In genomic region chr2:73509248-73510024, GRCm38 (mm10) we compare ENCODE assay signal across 8 mouse cellular contexts. TPM values are rescaled to one million over a fixed set of nuclear protein-coding genes. Genes with fewer than 3 reads are reported as not detected.
DNase-seq lines count a peak whose midpoint lies in the region; ATAC-seq and TF ChIP-seq lines count a peak whose summit lies in the region.

No protein-coding gene starts in this region.

- H3K4me2 ChIP-seq in embryonic facial prominence, embryonic 13.5 days, result peak overlapping the region; percentile 49
- H3K4me2 ChIP-seq in midbrain, embryonic 11.5 days, result no peak overlapping the region

- peak overlapping the region; percentile 47; the same call in 1 of the 2 replicates for H3K9ac ChIP-seq in embryonic facial prominence, embryonic 13.5 days
- no peak overlapping the region for H3K9ac ChIP-seq in midbrain, embryonic 11.5 days (ENCODE audit: low read length)

- DNase-seq in ES-CJ7 (ENCODE audit: low read depth, low spot score), result peak; percentile 14
- peak; percentile 60 for DNase-seq in heart, postnatal 25 days (ENCODE audit: low spot score)
- peak; percentile 48 for DNase-seq in lung, adult 2 months
- DNase-seq in left cerebral cortex, adult 2 months (ENCODE audit: extremely low spot score in 1 of 2, low spot score in 2 of 2), result no peak
- DNase-seq in midbrain, embryonic 11.5 days (ENCODE audit: low spot score, missing footprints), result no peak
- no peak for DNase-seq in frontal cortex, adult 2 months (ENCODE audit: extremely low spot score in 1 of 2, low spot score in 1 of 2)

- peaks cover 66% of the 10 kb centered on the region for H3K4me1 ChIP-seq in embryonic facial prominence, embryonic 13.5 days
- H3K4me1 ChIP-seq in lung, adult 2 months (ENCODE audit: control insufficient read depth, insufficient read depth, low read length), result peaks cover 25% of the 10 kb centered on the region
- no peaks in the 10 kb centered on the region for H3K4me1 ChIP-seq in midbrain, embryonic 11.5 days (ENCODE audit: control insufficient read depth, insufficient read depth, low read length)

- TF ChIP-seq CTCF in lung, adult 2 months (IDR thresholded peaks at IDR 0.05; ENCODE audit: insufficient read depth, low read length), result no peak
- no peak for TF ChIP-seq CTCF in left cerebral cortex, adult 2 months (IDR thresholded peaks at IDR 0.05)

- 0 out of 2 replicates have a peak, but pooled peaks have one; percentile 17 for TF ChIP-seq POLR2A in lung, adult 2 months (IDR thresholded peaks at IDR 0.05; ENCODE audit: borderline replicate concordance, extremely low read depth, low read depth, low read length)

- WGBS in embryonic facial prominence, embryonic 13.5 days, result 21% methylated on average over 15 of the region's 15 CpGs
- 15% methylated on average over 15 of the region's 15 CpGs for WGBS in lung, adult 2 months
- 76% methylated on average over 15 of the region's 15 CpGs for WGBS in midbrain, embryonic 11.5 days

- no peaks in the 10 kb centered on the region for H3K27me3 ChIP-seq in embryonic facial prominence, embryonic 13.5 days
- H3K27me3 ChIP-seq in midbrain, embryonic 11.5 days (ENCODE audit: control insufficient read depth, insufficient read depth, low read length), result no peaks in the 10 kb centered on the region

- H3K27ac ChIP-seq in embryonic facial prominence, embryonic 13.5 days, result peak overlapping the region; percentile 96
- H3K27ac ChIP-seq in left cerebral cortex, adult 2 months, result no peak overlapping the region
- no peak overlapping the region for H3K27ac ChIP-seq in midbrain, embryonic 11.5 days (ENCODE audit: low read depth, low read length)

- intact Hi-C loops in heart, postnatal 25 days (cut with DNase I), result no loop called here
- intact Hi-C loops in left cerebral cortex, adult 2 months (cut with DNase I), result no loop called here

- H3K4me3 ChIP-seq in embryonic facial prominence, embryonic 13.5 days, result peak overlapping the region; percentile 6; the same call in 1 of the 2 replicates
- H3K4me3 ChIP-seq in lung, adult 2 months (replicated peaks; ENCODE audit: extremely low read depth, low read depth, low read length), result peak overlapping the region; percentile 19
- H3K4me3 ChIP-seq in left cerebral cortex, adult 2 months, result no peak overlapping the region
- H3K4me3 ChIP-seq in midbrain, embryonic 11.5 days (ENCODE audit: low read depth, low read length), result no peak overlapping the region

- no peaks in the 10 kb centered on the region for H3K36me3 ChIP-seq in embryonic facial prominence, embryonic 13.5 days
- no peaks in the 10 kb centered on the region for H3K36me3 ChIP-seq in midbrain, embryonic 11.5 days (ENCODE audit: control insufficient read depth, insufficient read depth, low read length)

- ATAC-seq in embryonic facial prominence, embryonic 13.5 days (ENCODE audit: insufficient number of reproducible peaks, insufficient read depth, low FRiP score, low TSS enrichment, low read depth), result peak; percentile 68
- no peak for ATAC-seq in CD4-positive, CD25-positive, alpha-beta regulatory T cell, adult 4 months
- no peak for ATAC-seq in midbrain, embryonic 11.5 days (ENCODE audit: low FRiP score)

- H3K9me3 ChIP-seq in embryonic facial prominence, embryonic 13.5 days, result no peaks in the 10 kb centered on the region
- no peaks in the 10 kb centered on the region for H3K9me3 ChIP-seq in midbrain, embryonic 11.5 days (ENCODE audit: control insufficient read depth, low read length)

RNA-seq across cellular contexts. Expression of gene Wipf1, which starts 20.1 kb away (rescaled TPM):
- 19.9 and 23.4 TPM in 2 replicates for polyA plus RNA-seq in embryonic facial prominence, embryonic 13.5 days (2015; fragmentation: Nextera tagmentation; extraction: Ambion mirVana)
- 10 to 100 TPM; 14.0 to 16.7 TPM for total RNA-seq in heart, postnatal 25 days (2021)
- polyA plus RNA-seq in lung, adult 2 months (2012; rRNA removed), result 23.1 and 23.8 TPM in 2 replicates
- 1 to 10 TPM; 7.4 to 7.9 TPM for total RNA-seq in left cerebral cortex, adult 2 months (2021)
- 10 to 100 TPM; 54.2 to 66.6 TPM for polyA plus RNA-seq in CD4-positive, CD25-positive, alpha-beta regulatory T cell, adult 4 months (2017; shearing (Covaris generic))
- 8.2 and 8.3 TPM in 2 replicates for polyA plus RNA-seq in midbrain, embryonic 11.5 days (2014; fragmentation: Nextera tagmentation; extraction: Ambion mirVana)
- 5.1 and 5.3 TPM in 2 replicates for polyA plus RNA-seq in frontal cortex, adult 2 months (2012; rRNA removed)

Comparison
In these comparisons a context has a peak if more than half of its experiments do, and no peak if none do; other contexts are left out.
1. DNase-seq: peak in ES-CJ7 (single experiment), heart, postnatal 25 days (single experiment) and lung, adult 2 months (single experiment); none in left cerebral cortex, adult 2 months (0 of 2), midbrain, embryonic 11.5 days (single experiment) and frontal cortex, adult 2 months (0 of 2).
2. H3K4me3 ChIP-seq: peak in embryonic facial prominence, embryonic 13.5 days (single experiment) and lung, adult 2 months (single experiment); none in left cerebral cortex, adult 2 months (single experiment) and midbrain, embryonic 11.5 days (single experiment).